Mouse (Mus musculus): ENCODE results near the gene Olfr502.
"Not testable (repeated sequence)": the region's sequence is repeated elsewhere in the genome, so short reads cannot be mapped to it uniquely, and the experiment has no call there.

Gene Olfr502

GRCm38 (mm10) chr7:108524965-108525364 is at the start of gene Olfr502:
Gene Olfr502 (minus strand): TSS chr7:108525065.
- DNase-seq (ENCODE audit: low spot score in 2 of 2), result no peak

DNA sequence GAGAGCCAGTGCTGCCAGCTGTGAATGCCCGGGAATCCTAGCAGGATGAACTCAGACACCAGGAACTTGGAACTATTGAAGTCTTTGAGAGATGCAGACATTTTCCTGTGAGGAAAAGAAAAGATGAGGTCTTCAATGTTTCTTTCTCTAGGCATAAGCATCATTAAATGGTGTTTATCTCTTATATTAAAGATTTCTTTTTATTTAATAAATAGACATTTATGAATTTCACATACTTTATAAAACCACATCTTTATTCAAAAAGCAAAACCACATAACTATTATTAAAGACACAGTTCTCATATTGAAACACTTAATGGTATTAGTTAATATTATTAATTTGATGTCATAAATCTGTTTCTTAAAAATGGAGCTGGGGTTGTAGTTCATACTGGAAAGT is 40.8 kb upstream of the Olfr502 start, which contains the start of gene Olfr504:
Olfr504 (minus strand) TSS at position 101 of the 400 bp plus-strand sequence.
- no peak for DNase-seq (ENCODE audit: low spot score in 2 of 2)

DNA sequence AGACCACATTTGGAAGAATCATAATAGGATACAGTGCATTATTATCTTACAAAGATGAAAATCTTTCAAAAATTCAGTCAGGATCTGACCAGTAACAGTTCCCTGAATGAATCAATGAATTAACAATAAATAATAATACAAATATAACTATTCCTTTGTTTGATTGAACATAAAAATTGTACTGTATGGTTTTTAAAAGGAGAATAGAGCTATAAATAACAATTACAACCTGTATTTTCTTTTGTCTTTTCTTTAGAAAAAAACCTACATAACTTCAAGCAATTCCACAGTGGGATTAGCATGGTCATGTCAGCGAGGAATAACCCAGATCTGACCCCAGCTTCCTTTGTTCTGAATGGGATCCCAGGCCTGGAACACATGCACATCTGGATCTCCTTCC is 19.4 kb upstream of the Olfr502 start, which contains the start of gene Olfr503:
Olfr503 (plus strand) TSS at position 301 of the 400 bp plus-strand sequence.
- DNase-seq (ENCODE audit: low spot score in 2 of 2), result not testable (repeated sequence)

- no peak for DNase-seq (ENCODE audit: low spot score in 2 of 2)
Observed at GRCm38 (mm10) chr7:108542416-108542815, 17.6 kb upstream of the Olfr502 start.

Measured in urinary bladder, postnatal 4 days (tissue).